18 mouse cellular contexts compared by ENCODE assay signal in the genomic region with DNA sequence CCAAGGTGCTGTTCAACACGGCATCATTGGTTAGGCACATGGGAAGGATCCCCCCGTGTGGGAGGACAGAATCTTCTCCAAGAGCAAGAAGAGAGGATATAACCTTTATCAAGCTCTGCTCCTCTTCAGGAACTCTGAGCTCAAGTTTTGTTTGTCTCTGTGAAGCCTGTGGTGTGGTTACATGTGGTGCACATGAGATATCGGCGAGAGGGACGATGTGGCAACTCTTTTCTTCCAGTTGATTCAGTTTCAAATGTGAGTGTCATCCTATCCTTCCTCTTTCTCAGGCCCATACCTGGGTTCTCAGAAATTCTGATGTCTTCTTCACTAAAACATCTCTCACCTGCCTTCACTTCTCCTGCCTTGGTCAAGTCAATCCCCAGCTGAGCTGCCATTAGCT.
A peak's percentile ranks its signal among the peaks of the same experiment; 100 is the strongest.
DNase-seq lines count a peak whose midpoint lies in the region; ATAC-seq lines count a peak whose summit lies in the region.
"Had no signal": no experiment of that assay in that cellular context is flagged by ENCODE, and none has a peak within 500 bp of the region (broad histone marks: within the 10 kb centered on the region; RNA-seq: fewer than 3 reads in every experiment).

No protein-coding gene starts in this region.

- ATAC-seq in granulocyte monocyte progenitor cell, adult 5-6 weeks (replicated peaks; ENCODE audit: poor library complexity, severe bottlenecking), result peak; percentile 78
- peak; percentile 83 for ATAC-seq in megakaryocyte progenitor cell, adult 5-6 weeks (replicated peaks; ENCODE audit: poor library complexity)
- no peak for ATAC-seq in activated CD4-positive, CD25-positive, alpha-beta regulatory T cell, adult 4 months
- ATAC-seq: forebrain, embryonic 13.5 days; forebrain, postnatal 0 days; hindbrain, postnatal 0 days had no signal

- peak; percentile 19 for DNase-seq in 416B (ENCODE audit: low read depth)
- DNase-seq in CD4-positive helper T cell, adult 2 months (ENCODE audit: low read depth, low spot score), result peak; percentile 7
- no peak for DNase-seq in yolk sac, embryonic 10.5 days (ENCODE audit: low spot score)
- no peak for DNase-seq in layer of hippocampus, postnatal 25 days (ENCODE audit: extremely low spot score in 1 of 2, low spot score in 1 of 2)
- DNase-seq: adrenal gland, adult 8-10 months; B cell, adult 2 months; cerebellum, adult 11-12 months; cerebellum, adult 9-10 months; cerebellum, postnatal 25 days; forebrain, postnatal 0 days; gastrocnemius, postnatal 25 days; heart, adult 11 months; heart, postnatal 36 days had no signal

Comparison
In these comparisons a context has a peak if more than half of its experiments do, and no peak if none do; other contexts are left out.
1. DNase-seq: peak in 416B (single experiment) and CD4-positive helper T cell, adult 2 months (single experiment); none in yolk sac, embryonic 10.5 days (single experiment) and layer of hippocampus, postnatal 25 days (0 of 2).